Mouse (Mus musculus) brain, embryonic 18.5 days (tissue): ENCODE results near the gene Rab11fip5.

Source experiments
- DNase-seq: peaks from one replicate; pipeline ENCODE4 v3.0.0-alpha.2; 2012; ENCODE audit warnings: low read depth, low spot score

Rab11fip5 gene

DNA sequence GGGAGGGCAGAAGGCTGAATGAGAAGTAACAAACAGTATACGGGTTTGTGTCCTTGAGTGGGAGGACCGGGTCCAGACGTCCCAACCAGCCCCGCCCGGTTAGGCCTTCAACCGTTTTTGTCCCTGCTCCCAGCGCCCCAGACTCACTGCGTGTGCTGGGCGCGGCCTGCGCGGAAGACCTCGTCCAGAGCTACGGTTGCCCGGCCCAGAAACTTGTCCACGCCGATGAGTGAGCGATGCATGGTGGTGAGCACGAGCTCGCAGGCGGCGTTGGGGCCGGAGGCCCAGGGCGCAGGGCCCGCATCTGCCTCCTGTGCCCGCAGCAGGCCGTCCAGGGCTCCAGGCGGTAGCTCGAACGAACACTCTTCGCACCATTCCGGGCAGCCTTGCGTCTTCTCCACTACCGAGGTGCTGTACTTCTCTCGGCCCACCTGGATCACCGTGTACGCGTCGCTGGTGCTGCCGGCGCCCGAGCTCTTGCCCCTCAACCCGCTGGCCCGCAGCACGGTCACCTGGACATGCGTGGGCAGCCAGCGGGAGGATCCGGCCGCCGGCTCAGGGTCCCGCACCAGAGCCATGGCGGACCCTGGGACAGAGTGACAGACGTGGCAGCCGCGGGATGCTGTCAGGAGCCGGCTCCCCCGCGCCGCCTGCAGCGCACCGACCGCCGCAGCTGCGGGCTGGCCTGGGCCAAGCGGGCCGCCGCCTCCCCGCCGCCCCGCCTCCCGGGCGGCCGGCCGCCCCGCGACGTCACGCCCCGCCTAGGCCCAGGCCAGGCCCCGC lies at the start of gene Rab11fip5:
TSS of gene Rab11fip5 (minus strand) at position 684 of the 783 bp plus-strand sequence.
- no peak for DNase-seq

- DNase-seq = no peak
Measured at GRCm38 (mm10) chr6:85423836-85424379, 49.5 kb upstream of the Rab11fip5 start, which contains the start of gene Noto. Noto (plus strand) TSS chr6:85423886.

GRCm38 (mm10) chr6:85419150-85419549 lies 44.7 kb upstream of the Rab11fip5 start:
- no peak for DNase-seq

GRCm38 (mm10) chr6:85415829-85416228 lies 41.4 kb upstream of the Rab11fip5 start:
- DNase-seq = no peak

DNA sequence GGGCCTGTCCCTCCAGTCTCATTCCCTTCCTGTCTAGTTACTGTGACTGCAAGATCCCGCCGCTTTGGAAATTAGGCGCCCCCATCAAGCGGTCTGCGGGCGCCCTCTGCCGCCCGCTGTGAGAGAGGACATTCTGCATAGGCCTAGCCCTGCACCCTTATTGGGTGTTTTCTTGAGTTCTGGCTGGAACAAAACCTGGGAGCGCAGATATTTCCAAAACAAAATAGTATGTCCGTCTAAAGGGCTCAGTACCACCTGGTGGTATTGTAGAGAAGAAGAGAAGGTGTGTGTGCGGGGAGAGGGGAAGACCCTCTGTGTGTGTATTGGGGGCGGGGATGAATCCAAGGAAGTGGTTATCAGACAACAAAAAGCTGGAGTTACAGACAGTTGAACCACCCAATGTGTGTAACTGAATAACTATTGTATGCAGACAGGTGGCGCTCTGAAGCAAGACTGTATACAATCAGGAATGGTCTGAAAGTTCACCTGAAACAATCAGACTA lies 36.4 kb upstream of the Rab11fip5 start:
- DNase-seq = peak; percentile 59

- DNase-seq = no peak
Measured at GRCm38 (mm10) chr6:85409003-85409402, 34.6 kb upstream of the Rab11fip5 start.

DNA sequence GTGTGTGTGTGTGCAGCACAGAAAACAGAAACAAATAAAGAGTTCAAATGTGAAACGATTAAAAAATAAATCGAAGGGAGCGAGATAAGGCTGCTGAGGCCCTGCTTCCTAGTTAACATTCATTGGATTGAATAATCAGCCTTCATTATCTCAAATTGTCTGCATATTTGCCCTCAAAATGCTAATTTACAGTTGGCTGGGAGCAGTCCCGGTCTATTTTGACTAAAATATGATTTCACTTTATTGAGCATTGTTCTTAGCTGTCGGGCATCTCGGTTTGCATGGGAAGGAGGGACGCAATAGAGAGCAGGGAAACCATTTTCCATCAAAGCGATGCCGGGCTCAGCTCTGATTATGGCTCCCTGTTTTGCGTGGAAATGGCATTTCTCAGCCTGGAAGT lies 28.6 kb upstream of the Rab11fip5 start:
- DNase-seq = no peak

- no peak for DNase-seq
Measured at GRCm38 (mm10) chr6:85402613-85403012, 28.2 kb upstream of the Rab11fip5 start.

DNA sequence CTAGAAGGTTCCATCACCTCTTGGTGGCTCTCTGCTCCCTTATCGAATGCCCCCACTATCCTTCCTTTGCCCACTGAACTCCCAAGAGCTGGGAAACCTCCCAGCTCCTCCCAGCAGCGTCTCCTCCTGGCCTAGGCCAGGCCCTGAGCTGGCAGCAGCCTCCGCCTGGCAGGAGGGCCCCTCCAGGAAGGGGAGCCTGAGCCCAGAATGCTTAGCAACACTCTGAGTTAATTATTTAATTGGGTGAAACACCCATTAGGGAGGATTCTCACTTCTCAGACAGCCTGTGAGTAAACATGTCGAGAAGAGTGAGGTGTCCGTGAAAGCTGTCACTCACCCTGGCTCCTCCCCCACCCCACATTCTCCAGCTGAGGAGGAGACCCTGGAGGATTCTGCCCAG lies 25.3 kb upstream of the Rab11fip5 start:
- no peak for DNase-seq

GRCm38 (mm10) chr6:85397165-85397564 lies 22.7 kb upstream of the Rab11fip5 start:
- no peak for DNase-seq

- DNase-seq = no peak
Measured at GRCm38 (mm10) chr6:85395360-85395759, 20.9 kb upstream of the Rab11fip5 start.

DNA sequence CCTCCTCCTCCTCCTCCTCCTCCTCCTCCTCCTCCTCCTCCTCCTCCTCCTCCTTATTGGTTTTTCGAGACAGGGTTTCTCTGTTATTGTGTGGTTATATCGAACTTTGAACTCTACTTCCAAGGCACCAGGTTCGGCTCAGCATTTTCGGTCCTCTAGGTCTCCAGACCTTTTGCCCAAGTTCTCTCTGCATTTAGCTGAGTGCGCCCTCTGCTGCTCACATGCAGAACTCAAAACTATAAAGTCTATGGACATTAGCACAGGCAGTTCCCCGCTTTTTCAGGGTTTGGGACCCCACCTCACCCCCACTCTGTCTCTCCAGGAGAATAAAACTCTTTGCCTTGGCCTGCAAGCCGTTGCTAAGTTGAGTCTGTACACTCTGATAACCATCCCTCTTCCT lies 17.4 kb upstream of the Rab11fip5 start:
- no peak for DNase-seq

GRCm38 (mm10) chr6:85388608-85389007 lies 14.2 kb upstream of the Rab11fip5 start:
- no peak for DNase-seq

DNA sequence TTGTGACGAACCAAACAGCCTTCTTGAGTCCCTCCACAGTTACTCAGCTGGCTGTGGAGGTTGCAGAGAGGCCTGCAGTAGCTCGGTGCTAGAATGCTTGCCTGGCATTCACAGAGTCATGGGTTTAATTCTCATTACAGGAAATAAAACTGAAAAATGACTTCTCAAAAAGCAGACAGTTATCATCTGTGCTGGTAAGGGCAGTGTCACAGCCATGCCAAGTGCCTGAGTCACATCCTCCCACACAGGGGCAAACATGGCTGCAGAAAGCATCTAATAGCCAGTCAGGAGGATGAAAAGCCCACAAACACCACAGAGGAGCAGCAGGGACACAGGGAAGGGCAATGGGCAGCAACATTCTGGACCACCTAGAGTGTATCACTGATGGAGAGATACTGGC lies 8.4 kb upstream of the Rab11fip5 start:
- DNase-seq = no peak

GRCm38 (mm10) chr6:85381648-85382020 lies 7.2 kb upstream of the Rab11fip5 start:
- no peak for DNase-seq

DNA sequence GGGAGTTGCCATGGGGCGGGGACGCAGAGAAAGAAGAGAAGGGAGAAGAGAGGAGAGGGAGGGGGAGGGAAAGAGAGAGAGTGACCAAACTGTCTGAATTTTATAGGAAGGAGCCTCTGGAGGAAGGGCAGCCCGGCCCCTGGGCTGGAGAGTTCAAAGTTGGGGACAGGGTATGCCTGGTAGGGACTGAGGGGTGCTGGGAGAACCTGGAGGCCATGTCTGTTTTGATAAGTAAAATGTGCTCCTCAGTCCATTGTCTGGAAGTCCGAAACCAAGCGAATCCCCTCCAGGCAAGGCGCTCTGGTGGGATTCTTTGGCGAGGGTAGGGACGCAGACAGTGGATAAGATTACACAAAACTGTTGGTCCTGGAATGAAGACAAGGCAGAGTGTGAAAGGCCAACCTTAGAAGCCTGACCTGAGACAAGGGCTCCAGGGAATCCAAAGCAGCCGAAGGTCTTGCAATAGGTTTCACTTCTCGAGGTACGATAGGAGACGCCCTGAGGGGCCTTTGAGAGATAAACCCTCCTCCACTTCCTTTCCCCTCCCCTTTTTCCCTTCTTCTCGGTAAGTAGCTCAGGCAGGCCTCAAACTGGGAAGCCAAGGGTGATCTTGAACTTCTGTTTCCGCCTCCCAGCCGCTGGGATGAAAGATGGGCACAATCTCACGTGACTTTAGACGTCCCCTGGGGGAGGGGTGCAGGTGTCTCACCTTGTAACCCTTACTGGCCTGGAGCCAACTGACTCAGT lies 6.6 kb upstream of the Rab11fip5 start:
- DNase-seq = no peak

DNA sequence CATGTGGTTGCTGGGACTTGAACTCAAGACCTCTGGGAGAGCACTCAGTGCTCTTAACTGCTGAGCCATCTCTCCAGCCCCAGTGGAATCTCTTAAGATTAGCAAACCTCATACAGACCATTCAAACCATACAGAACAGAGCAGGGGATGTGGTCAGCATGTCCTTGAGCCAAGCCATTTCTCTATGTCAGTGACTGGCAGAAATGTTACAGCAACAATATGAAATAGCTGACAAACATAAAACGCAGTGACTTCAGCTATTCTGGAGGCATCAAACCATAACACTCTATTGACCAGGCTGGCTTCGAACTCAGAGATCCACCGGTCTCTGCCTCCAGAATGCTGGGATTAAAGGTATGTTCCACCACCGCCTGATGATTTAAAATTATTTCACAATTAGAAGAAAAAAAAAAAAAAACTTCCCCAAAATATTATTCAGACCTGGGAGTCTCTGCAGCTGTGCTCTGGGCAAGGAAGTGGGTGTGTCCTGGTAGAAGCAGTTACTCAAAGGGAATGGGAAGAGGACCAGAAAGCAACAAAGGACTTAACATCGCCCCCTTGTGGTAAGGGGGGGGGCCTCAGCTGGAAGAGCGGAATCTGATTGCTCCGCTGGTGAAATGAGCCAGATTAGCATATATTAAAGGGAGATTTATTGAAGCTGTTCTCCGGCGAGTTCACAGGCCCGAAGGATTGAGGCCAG lies 5.9 kb upstream of the Rab11fip5 start:
- DNase-seq = no peak

GRCm38 (mm10) chr6:85378629-85379028 lies 4.2 kb upstream of the Rab11fip5 start:
- no peak for DNase-seq

- DNase-seq = no peak
Measured at GRCm38 (mm10) chr6:85377876-85378275, 3.4 kb upstream of the Rab11fip5 start.

- no peak for DNase-seq
Measured at GRCm38 (mm10) chr6:85377066-85377734, 2.8 kb upstream of the Rab11fip5 start.

DNA sequence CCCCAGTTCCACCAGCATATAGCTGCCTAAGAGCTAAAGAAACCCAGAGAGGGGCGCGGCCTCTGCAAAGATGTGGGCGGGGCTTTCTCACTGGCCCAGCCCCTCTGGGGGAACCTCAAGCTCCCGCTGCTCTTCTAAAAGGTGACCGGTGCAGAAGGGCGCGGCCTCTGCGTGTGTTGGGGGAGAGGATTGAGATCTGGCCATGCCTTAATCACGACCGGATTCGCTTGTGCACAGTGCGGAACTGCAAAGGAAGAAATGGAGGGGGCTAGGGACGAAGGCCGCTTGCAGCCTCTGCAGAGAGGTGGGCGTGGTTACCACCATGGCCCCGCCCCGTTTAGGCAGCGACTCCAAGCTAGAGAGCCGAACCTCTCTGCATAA lies 290 bp upstream of the Rab11fip5 start:
- peak; percentile 90 for DNase-seq
